Mouse (Mus musculus): ENCODE results near the gene Sp6.

GRCm38 (mm10) chr11:97033781-97034180 lies 20.6 kb downstream of the Sp6 start:
- TF ChIP-seq HCFC1 (IDR thresholded peaks at IDR 0.05; ENCODE audit: borderline replicate concordance, insufficient read depth, low read length) (no peak), CHD2 (IDR thresholded peaks at IDR 0.05; ENCODE audit: low read depth, low read length) (no peak), MAFK (IDR thresholded peaks at IDR 0.05; ENCODE audit: insufficient read depth, low read depth, low read length) (no peak)
